Mouse (Mus musculus): Measurements from ENCODE around the gene Lrch1.

The Lrch1 gene

DNA sequence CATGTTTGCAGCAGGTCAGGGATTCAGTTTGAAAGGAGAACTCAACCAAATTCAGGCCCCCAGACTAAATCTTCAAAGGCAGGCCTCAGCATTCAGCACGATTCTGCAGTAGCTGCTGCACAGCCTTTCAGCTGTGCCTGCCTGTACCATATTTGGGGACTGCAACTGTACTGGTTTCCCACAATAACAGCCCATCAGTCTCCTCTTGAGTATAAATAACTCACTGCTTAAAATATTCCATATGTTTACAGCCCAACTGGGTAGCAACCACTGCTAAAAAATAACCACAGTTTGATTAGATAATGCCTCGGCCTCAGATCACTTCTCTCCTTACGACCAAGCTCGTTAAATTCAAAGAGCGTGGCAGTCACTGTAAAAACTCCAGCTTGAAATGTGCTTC lies 101.0 kb downstream of the Lrch1 start:
- DNase-seq: peak; percentile 27

DNA sequence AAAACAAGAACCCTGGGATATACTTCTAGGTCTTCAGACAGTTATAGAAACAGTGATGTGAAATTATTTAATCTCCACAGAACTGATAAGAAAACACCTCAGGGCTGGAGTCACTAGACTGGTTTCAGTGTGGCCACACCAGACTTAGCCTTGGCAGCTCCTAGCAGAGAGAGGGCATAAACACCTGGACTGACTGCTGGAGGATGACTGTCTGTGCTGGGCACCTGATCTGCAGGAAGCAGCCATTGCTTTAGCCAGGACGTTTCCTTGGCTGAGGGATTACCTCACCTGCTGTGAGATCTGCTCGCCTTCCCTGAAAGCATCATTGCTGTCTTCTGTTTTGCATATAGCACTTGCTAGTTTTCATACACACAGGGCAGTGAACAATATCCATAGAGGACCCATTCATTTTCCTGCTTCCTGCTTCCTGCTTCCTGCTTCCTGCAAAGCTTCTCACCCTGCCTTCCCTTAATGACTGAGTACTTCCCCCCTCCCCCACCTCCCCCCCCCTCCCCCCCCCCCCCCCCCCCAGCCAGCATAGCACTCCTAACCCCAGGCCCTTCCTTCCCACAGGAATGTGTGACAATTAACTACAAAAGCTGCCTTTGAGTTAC lies 101.9 kb downstream of the Lrch1 start:
- no peak for DNase-seq

DNA sequence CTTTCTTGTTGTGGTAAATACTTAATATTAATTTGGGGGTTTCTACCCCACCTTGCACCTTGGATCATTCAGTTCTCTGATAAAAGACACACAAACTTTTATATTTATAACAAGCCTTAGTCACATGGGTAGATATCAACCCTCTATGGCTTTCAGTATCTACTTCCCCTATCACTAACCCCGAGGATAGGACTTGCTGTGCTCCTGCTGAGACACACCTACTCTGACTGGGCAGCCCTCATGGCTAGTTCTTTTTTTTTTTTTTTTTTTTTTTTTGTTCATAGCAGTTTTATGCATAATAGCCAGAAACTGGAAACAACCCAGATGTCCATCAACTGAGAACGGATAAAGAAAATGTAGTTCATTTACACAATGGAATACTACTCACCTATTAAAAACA lies 106.0 kb downstream of the Lrch1 start:
- DNase-seq: no peak

DNA sequence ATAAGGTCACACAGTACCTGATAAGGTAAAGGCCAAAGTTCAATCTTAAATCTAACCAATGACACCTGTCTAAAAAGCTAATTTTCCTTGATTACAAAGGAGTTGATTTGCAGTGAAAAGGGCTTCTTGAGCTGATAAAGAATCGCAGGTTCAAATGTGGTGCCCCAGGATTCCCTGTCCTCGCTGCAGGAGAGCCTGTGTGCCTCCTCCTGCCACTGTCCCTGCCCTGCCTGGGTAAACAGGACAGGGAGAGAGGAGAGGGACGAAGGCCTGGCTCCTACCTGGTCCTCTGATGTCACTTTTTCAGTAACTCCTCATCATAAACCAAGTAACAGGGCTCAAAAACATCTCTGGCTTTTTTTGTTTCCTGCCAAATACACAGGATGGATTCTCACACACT lies 106.4 kb downstream of the Lrch1 start:
- DNase-seq: no peak

DNA sequence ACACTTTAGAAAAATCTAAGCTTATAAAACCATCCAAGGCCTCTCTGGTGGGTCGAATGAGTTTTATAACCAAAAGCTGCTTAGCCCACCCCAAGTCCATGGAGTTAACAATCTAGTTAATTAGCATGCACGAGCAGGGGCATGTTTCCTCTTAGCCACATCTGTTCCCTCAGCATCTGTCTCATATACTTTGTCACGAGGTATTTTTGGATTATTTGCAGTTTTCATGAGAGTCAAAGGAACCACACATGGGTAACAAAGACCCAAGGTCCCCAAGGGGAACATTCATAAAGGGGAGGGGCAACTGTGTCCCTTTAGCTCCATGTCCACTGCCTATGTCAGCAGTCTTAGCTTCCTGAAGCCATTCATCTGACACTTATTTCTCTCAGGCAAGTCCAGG lies 106.9 kb downstream of the Lrch1 start:
- no peak for DNase-seq

DNA sequence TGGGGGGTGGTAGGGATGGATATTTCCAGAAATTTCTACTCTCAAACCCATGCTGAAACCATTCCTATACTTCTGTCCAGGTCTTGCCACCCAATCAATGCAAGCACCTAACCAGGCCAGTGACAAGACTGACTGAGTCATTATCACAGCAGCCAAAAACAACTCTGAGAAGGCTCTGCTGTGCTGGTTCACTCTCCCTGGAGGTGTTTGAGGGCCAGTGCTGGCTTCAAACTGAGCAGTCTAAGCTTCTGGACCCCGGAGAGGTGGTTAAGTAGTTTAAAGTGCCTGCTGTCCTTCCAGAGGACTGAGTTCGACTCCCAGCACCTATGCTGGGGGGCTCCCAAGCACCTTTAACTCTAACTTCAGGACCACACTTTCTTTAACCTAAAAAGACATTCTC lies 107.3 kb downstream of the Lrch1 start:
- DNase-seq: no peak

DNA sequence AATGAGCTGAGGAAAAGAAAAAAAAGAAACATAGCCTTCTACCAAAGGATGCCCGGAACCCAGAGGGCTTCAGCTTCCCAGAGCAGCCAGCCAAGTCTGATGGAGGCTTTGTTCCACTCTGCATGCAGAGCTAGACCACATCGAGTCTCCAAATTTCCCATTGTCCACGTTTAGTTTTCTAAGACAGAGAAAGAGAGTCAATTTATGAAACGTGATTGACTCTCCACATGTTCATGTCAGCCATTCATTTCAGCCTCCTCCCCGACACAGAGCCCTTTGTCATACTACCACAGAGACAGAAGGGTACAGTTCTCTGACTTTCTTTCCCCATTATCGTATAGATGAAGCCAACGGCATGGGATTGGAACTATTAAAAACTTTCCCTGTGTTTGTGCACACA lies 108.9 kb downstream of the Lrch1 start:
- no peak for DNase-seq

DNA sequence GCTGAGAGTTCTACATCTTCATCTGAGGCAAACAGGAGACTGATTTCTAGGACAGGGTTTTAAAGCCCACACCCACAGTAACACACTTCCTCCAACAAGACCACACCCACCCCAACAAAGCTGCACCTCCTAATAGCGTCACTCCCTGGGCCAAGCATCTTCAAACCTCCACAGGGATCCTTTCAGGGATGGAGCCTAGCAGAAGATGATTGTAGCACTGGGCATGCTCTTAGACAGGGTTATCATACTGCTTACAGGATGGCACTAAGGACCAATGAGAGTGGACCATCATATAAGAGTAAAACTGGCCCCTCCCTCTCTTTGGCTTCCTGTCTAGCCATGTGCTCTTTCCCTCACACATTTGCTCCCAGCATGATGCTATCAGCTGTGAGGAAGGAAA lies 112.7 kb downstream of the Lrch1 start:
- peak; percentile 26 for DNase-seq

DNA sequence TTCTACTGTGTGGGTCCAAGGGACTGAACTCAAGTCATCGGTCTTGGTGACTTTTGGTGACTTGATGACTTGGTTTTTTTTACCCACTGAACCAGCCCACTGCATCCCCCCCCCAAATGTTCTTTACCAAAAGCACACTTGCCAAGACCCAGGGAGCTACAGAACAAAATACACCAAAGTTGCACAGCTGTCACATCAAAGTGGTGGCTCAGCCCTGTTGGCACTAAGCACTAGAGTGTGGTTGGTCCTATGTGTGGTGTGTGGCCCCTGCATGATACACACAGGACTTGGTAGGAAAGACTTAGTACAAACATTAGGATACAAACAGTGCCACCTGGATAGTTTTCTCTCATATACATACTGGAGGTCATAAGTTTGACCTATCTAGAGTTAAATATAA lies 113.5 kb downstream of the Lrch1 start:
- DNase-seq: peak; percentile 38

DNA sequence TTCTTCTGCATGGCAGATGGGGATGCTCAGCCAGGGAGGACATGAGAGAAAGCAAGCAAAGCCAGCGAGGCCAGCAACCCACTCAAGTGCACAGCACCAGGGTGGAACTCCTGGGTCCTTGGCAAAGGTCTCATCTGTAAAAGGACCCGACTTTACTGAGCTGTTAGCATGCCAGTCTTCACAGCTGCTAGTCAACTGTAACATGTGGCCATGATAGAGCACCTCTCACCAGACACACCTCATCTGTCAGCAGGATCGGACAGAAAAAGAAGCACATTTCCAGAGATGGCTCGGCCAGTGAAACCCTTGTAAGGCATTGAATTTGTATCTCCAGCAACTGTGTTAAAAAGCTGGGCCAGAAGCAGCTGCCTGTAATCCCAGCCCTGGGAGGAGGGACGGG lies 116.0 kb downstream of the Lrch1 start:
- no peak for DNase-seq

DNA sequence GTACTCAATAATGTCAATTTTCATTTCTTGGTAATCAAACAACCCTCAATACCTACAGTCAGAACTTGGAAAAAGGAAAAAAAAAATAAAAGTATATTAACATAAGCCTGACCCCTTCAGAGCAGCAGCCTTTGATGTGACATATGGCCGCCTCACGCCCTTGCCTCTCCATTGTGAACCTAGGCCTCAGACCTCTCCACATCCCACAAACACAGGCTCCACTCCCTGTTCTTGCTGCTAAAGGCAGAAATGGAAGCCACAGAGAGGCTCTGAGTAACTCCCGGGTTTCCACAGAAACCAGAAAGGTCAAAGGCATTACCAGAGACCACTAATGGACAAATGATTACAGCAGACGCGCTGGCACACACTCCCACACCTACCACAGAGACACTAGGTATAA lies 116.6 kb downstream of the Lrch1 start:
- DNase-seq: no peak

DNA sequence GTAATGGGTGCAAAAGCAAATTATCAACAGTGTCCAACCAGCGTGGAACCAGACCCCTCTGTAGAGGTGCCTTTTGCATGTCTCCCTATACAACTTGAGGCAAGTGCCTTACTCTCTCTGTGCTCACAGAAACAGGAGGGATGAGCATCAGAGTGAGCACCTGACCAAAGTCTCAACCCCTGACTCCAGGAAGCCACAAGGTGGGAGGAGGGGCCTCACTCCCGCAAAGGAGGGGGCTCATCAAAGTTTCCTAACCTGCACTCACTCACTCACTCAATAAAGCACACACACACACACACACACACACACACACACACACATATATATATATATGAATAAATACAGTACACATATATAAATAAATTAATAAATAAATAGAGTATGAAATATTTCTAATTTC lies 117.1 kb downstream of the Lrch1 start:
- DNase-seq: peak; percentile 49

DNA sequence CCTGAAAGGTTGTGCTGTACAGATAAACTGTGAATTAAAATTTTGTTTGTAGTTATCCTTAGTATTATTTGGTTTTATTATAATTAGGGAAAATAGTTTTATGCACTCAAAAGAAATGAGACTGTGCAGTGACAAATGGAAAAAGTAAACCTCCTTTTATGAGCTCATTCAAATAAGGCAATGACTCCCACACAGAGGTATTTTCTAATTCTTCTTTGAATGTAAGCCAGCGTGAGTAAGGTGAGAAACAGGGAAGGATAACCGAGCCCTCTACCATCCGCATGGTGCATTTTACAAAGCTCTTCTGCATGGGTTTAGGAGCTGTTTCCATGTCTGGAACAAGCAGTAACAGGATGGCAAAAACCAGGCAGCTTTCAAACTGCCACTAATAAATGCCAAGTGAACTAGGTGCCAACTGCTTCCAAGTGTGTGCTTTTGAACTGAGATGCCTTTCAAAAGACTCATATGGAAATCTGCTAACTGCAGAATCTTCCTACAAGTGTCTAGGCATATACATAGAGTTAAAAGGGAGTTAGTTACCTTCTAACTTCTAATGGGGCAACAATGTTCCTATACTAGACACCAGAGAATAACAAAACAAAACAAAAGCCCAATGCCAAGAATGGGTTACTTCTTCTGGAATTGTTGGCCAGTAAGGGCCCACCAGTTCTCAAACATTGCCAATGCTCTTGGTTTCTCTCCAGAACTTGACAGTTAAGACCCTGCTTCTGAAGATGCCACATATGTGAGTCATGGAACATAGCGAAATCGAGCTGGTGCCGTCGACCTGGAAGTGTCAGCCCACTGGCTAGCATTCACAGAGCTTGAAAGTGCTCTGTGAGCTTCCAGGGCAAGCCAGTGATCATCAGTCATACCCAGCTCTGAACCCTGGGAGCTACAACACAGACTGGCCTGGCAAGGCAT lies 124.7 kb downstream of the Lrch1 start:
- no peak for DNase-seq

DNA sequence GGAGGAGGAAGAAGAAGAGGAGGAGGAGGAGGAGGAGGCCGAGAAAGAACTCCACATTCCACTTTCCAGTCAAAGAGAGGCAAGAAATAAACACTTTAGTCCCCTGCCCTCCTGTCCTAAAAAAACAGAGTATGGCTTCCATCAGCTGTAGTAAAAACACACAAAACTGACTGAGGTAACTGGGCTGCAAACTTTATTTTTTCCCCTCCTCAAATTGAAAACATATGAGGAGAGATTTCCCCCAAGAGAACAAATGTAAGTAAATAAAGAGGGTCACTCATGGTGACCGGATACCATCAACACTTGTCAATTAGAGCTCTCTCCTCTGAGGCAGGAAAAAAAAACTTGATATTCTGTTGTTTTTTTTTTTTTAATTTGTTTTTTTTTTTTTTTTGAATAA lies 125.6 kb downstream of the Lrch1 start:
- no peak for DNase-seq

DNA sequence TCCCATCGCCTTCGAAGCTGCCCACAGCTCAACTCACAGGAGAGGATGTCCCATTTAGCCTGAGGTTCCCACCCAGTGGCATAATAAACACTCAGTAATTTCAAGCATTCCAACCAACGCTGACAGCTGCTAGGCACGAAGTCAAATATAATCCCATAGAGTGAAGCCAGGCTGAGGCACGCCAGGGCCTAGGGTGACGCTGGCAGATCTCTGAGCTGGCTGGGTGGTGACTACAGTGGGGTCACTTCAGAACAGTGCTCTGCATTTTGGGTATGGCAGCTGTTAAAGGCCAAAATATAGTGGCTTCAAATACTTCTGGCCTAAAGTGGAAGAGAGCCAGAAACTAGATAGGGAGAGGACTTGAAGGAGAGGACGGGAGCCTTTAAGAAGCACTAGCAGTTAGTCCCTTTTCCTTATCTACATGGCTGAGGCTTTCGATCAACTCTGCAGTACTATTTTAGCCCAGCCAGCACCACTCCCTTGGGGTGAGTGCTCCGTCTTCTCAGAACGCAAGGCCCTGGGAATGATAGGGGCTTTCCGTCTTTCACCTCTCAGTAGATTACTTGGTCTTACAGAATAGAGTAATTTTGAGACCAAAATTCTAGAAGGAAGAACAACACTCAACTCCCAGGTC lies 127.4 kb downstream of the Lrch1 start:
- no peak for DNase-seq

DNA sequence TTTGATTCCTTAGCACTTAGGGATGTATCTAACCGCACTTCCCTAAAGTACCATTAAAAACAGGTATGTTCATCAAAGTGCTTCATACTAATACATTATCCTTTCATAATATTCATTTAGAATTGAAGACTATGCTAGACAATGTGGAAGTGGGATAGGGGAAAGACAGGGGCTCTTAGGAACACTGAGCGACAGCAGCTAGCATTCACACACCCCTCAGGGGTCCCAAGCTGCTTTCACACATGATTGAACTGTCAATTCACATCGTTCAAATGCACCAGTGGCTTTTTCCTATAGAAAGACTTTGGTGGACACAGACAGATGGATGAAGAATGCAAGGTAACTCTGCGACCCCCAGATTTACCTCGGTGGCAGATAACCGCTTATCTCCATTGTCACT lies 131.0 kb downstream of the Lrch1 start:
- no peak for DNase-seq

DNA sequence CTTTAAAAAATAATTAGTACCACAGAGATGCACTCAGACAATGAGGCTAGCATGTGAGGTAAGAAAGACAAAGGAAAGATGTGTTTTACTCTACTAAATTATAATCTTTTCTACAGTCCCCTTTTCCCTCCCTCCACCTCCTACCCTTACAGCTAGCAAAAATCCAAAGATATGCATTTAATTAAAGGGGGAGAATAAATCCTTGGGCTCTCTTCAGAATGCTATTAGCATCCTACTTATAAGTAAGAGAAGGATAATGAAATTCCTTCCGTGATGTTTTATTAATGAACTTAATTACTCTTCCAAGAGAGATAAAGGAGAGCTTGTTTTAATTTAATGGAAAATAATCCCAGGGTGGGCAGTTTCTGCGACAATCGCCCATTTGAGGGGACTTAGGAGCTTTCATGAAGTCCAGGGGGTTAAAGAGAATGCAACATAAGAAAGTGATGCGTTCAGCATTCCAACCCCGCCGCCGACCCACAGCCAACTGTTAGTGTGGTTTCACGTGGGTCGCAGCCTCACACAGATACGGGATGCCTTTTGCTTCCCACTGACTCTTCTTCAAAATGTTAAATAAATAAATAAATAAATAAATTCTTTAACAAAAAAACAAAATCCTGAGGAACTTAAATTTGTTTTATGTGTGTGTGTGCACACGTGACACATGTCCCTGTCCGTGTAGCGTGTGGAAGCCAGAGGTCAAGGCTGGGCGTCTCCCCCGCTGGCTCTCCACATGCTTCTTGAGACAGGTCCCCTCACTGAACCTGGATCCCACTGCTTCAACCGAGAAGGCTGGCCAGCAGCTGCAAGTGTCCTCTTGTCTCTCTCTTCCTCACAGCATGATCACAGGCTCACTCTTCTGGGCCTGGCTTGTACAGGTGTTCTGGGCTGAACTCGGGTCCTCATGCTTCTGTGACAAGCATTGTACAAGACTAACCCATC lies 132.6 kb downstream of the Lrch1 start:
- no peak for DNase-seq

DNA sequence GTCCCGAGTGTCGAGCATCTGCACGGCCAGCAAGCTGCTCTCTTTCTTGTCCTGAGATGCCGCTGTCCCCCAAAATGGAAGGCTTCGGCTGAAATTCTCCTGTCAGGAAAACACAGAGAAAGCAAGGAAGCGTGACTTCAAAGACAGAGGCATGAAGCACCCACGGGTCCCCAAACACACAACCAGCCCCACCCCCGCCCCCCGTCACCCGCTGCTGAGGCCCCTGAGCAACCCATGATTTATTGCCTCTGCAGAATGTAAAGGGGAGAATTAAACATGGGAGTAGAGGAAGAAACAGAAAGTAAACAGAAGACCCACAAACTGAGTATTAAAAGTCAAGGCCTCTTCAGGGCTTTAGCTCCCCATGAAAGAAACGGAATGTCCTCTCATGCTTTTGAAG lies 136.1 kb downstream of the Lrch1 start:
- no peak for DNase-seq

DNA sequence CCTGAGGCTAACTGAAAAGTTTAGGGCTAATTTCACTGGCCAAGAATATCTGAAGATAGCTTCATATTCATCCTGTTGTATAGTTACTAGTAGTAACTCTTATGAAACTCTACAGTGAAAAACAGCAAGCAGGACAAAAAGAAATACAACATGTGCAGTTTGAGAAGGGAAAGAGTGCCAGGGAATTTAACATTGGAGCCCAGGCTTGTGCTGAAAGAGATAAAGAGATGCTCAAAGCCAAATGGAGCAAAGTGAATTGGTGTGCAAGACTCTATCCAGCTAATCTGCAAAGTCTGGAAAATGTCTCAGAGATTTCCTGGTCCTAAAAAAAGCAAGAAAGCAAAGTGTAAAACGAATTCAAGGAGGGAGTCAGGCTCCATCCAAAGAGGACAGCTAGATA lies 145.7 kb downstream of the Lrch1 start:
- DNase-seq: no peak

DNA sequence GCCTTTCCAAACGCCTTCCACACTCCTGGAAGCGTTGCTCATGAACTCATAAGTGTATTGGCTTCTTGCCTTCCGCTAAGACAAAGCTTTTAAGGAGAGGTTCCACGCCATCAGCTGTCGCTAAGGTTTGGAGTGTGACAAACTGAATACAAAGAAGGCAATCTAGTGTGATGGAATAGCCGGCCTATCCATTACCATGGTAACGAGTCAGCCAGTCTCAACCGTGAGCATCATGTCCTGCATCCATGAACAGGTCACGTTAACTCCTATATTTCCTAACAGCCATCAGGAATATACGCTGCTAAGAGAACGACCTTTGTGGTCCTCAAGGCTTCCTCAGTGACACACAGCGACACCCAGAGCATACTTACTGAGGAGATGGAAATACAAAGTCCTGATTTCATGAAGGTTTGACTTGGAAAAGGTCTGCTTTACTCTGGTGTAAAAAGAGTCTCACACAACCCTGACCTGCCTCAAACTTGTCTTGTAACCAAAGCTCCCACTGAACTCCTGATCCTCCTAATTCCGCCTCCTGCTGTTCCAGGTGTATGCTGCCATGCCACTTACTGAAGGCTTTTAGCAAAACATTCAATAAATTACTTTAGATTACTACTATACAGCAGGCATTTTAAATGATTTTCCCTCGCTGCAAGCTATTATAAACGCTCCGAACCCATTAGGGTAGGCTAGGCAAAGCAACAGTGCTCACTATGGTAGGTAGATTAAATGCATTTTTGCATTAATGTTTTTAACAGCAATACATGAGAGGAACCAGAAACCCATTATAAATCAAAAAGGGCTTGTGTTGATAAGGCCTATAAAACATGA lies 149.4 kb downstream of the Lrch1 start:
- DNase-seq: no peak

DNA sequence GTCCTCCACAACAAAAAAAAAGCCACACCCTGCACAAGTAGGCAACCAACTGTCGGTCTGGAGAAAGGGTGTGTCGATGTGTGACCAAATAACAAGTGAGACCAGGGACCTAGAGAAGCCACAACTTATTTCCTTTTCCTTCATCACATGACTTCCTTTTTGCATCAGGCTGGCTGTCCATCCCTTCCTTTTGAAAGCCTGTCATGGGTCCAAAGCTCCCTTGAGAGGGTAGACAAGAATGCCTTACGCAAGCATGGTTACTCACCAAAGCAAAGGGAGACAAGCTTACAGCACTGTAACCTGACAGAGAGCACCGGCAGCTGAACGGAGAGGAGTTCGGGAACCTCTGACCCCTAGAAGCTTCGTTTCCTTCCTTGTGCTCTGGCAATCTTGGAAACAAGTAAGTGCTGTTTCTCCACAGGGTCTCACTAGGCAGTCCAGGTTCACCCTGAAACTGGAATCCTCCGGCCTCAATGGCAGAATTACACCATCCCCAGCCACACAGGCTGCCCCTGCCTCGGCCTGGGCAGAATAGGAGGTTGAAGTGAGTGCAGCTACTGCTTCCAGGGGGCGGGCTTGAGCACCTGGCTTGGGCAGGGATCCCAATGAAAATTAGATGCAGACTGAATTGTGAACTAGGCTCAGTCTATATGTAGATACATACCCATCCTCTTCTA lies 150.2 kb downstream of the Lrch1 start:
- no peak for DNase-seq

DNA sequence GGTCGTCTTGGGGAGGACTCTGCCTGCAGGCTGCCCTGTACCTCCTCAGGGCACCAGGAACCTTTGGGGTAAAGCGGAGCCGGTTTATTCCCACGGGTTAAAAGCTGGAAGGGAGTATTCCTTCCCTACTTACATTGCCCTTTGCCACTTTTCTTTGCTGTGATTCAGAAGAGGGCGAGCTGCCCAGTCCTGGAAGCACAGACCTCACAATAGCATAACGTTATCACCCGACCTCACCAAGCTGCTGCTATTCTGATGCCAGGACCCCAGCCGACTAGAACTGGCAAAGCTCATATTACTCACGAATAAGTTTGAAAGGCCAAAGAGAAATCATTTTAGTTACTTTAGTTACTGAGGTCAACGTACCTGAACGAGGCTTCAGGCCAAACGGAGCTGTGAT lies 152.7 kb downstream of the Lrch1 start:
- no peak for DNase-seq

Data from thymus, postnatal 4 days (tissue).